Mouse (Mus musculus) liver, postnatal 0 days (tissue): Measurements from ENCODE around the gene Rims1.

Source experiments
- CTCF ChIP-seq: sonication (generic); IDR thresholded peaks from 2 replicates; pipeline ENCODE4 v1.5.1; 2016; ENCODE audit warnings: antibody characterized with exemption, low read depth
- EP300 ChIP-seq: IDR thresholded peaks from 2 replicates; pipeline ENCODE4 v1.6.1; 2016; ENCODE audit warnings: antibody characterized with exemption, low read depth, mild to moderate bottlenecking

DNA sequence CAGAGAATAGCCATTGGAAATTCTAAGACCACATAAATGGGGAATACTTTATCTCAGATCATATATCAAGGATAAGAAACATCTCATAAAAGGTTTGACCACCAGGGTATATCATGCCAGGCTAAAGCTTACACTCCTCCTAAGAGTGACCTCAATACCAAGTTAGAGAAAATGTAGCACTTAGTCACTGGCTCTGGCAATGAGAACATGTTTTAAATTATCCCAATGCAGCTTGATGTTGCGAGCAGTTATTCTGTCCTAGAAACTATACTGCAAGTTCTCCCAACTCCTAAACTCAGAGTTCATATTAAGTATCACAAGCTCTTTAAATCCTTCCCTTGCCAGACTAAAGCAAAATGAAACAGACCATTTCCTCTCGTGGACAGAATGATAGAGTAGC lies 85.1 kb downstream of the Rims1 start:
- TF ChIP-seq CTCF (no peak), EP300 (no peak)
